In genomic region chr12:117805576-117805975, GRCm38 (mm10) we compare ENCODE assay signal across 15 mouse cellular contexts. TPM values are rescaled to one million over a fixed set of nuclear protein-coding genes. Genes with fewer than 3 reads are reported as not detected.
DNase-seq lines count a peak whose midpoint lies in the region; ATAC-seq and TF ChIP-seq lines count a peak whose summit lies in the region.
"Had no signal": no experiment of that assay in that cellular context is flagged by ENCODE, and none has a peak within 500 bp of the region (broad histone marks: within the 10 kb centered on the region; RNA-seq: fewer than 3 reads in every experiment).

No protein-coding gene starts in this region.

- peaks cover 18% of the 10 kb centered on the region for H3K27me3 ChIP-seq in forebrain, postnatal 0 days (ENCODE audit: insufficient read depth, low read length)
- no peaks in the 10 kb centered on the region for H3K27me3 ChIP-seq in midbrain, embryonic 16.5 days (ENCODE audit: control insufficient read depth, insufficient read depth, low read depth, low read length)

- H3K9me3 ChIP-seq in forebrain, postnatal 0 days (ENCODE audit: low read length): no peaks in the 10 kb centered on the region
- no peaks in the 10 kb centered on the region for H3K9me3 ChIP-seq in midbrain, embryonic 16.5 days (replicated peaks; ENCODE audit: control insufficient read depth, low read length, poor library complexity, severe bottlenecking)
- H3K9me3 ChIP-seq: heart, embryonic 15.5 days; liver, embryonic 13.5 days had no signal

- 43% methylated on average over 4 of the region's 4 CpGs for WGBS in forebrain, postnatal 0 days
- 80% methylated on average over 4 of the region's 4 CpGs for WGBS in midbrain, embryonic 16.5 days

- H3K9ac ChIP-seq in forebrain, postnatal 0 days: 0 out of 2 replicates have a peak overlapping the region, but pooled peaks have one; percentile 41
- H3K9ac ChIP-seq in midbrain, embryonic 16.5 days (ENCODE audit: low read depth, low read length): no peak overlapping the region
- H3K9ac ChIP-seq: heart, embryonic 15.5 days; liver, embryonic 13.5 days had no signal

- H3K36me3 ChIP-seq in forebrain, postnatal 0 days (ENCODE audit: insufficient read depth): no peaks in the 10 kb centered on the region
- H3K36me3 ChIP-seq in midbrain, embryonic 16.5 days (ENCODE audit: control insufficient read depth, insufficient read depth, low read length): no peaks in the 10 kb centered on the region
- H3K36me3 ChIP-seq: heart, embryonic 15.5 days; liver, embryonic 13.5 days had no signal

- peak; percentile 17 for DNase-seq in retina, postnatal 1 day
- no peak for DNase-seq in retina, embryonic 14.5 days (ENCODE audit: low spot score)
- no peak for DNase-seq in forebrain, postnatal 0 days
- DNase-seq in liver: no peak
- DNase-seq in MN1 (ENCODE audit: low spot score): no peak
- DNase-seq: adrenal gland, postnatal 10 days; cerebellum, adult 9-11 months; liver, embryonic 13.5 days; thymus, postnatal 25 days had no signal

- peak overlapping the region; percentile 46 for H3K4me2 ChIP-seq in forebrain, postnatal 0 days (ENCODE audit: low read depth)
- H3K4me2 ChIP-seq in midbrain, embryonic 16.5 days (ENCODE audit: low read length): peak overlapping the region; percentile 36
- H3K4me2 ChIP-seq: heart, embryonic 15.5 days; liver, embryonic 13.5 days had no signal

- no peak for TF ChIP-seq CTCF in forebrain, postnatal 0 days (IDR thresholded peaks at IDR 0.05; ENCODE audit: low read depth)

- peaks cover 7% of the 10 kb centered on the region; the same call in 1 of the 2 replicates for H3K4me1 ChIP-seq in forebrain, postnatal 0 days (ENCODE audit: insufficient read depth)
- peaks cover 27% of the 10 kb centered on the region for H3K4me1 ChIP-seq in midbrain, embryonic 16.5 days (ENCODE audit: control insufficient read depth, insufficient read depth, low read length)
- H3K4me1 ChIP-seq: heart, embryonic 15.5 days had no signal

- H3K4me3 ChIP-seq in forebrain, postnatal 0 days (ENCODE audit: low read depth, low read length): peak overlapping the region; percentile 28
- H3K4me3 ChIP-seq in midbrain, embryonic 16.5 days (ENCODE audit: low read depth, low read length): peak overlapping the region; percentile 6
- H3K4me3 ChIP-seq: heart, embryonic 15.5 days; liver, embryonic 13.5 days had no signal

- 0 out of 2 replicates have a peak, but pooled peaks have one; percentile 0 for ATAC-seq in forebrain, postnatal 0 days
- no peak for ATAC-seq in midbrain, embryonic 16.5 days
- ATAC-seq in cerebellum, adult (ENCODE audit: insufficient number of reproducible peaks, low FRiP score, low TSS enrichment): no peak
- ATAC-seq: CD4-positive, CD25-positive, alpha-beta regulatory T cell, adult 4 months; inflammation-experienced regulatory T-cells, adult 6 months; lung, postnatal 0 days had no signal

- no peak overlapping the region for H3K27ac ChIP-seq in forebrain, postnatal 0 days (ENCODE audit: low read depth, low read length)
- H3K27ac ChIP-seq in midbrain, embryonic 16.5 days (ENCODE audit: low read length): no peak overlapping the region
- H3K27ac ChIP-seq: heart, embryonic 15.5 days; liver, embryonic 13.5 days had no signal

RNA-seq across cellular contexts. Expression of gene Cdca7l, which starts 1.5 kb away (rescaled TPM):
- 2.1 and 4.7 TPM in 2 replicates for total RNA-seq in forebrain, postnatal 0 days (2014; rRNA removed)
- polyA plus RNA-seq in forebrain, postnatal 0 days (2015; fragmentation: Nextera tagmentation; extraction: Ambion mirVana): 2.7 and 4.2 TPM in 2 replicates
- 3.6 and 4.8 TPM in 2 replicates for polyA plus RNA-seq in midbrain, embryonic 16.5 days (2015; fragmentation: Nextera tagmentation; extraction: Ambion mirVana)
